Mouse (Mus musculus): ENCODE data around the gene Itprid1.

Gene Itprid1

DNA sequence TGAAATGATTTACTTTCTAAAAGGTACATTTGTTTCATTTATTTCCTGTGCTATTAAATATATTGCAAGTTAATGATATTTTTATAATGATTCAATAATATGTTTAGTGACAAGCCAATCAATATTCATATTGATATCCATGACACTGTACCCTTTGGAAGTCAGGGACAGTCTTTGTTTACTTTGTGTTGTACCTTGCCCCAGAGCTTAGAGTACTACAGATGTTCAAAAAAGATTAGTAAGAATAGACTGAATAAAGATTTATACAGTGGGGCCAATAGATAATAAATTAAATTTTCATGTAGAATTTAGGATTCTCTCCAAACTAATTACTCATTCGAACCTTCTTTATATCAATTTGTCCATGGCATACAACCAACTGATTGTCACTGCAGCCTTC is 50.9 kb downstream of the Itprid1 start:
- DNase-seq (ENCODE audit: low spot score), result no peak

- no peak for DNase-seq (ENCODE audit: low spot score)
Measured at GRCm38 (mm10) chr6:55901568-55902328, 65.1 kb downstream of the Itprid1 start.

- DNase-seq (ENCODE audit: low spot score), result no peak
Measured at GRCm38 (mm10) chr6:55902329-55902605, 65.6 kb downstream of the Itprid1 start.

GRCm38 (mm10) chr6:55919206-55919605 is 82.5 kb downstream of the Itprid1 start:
- DNase-seq (ENCODE audit: low spot score), result no peak

DNA sequence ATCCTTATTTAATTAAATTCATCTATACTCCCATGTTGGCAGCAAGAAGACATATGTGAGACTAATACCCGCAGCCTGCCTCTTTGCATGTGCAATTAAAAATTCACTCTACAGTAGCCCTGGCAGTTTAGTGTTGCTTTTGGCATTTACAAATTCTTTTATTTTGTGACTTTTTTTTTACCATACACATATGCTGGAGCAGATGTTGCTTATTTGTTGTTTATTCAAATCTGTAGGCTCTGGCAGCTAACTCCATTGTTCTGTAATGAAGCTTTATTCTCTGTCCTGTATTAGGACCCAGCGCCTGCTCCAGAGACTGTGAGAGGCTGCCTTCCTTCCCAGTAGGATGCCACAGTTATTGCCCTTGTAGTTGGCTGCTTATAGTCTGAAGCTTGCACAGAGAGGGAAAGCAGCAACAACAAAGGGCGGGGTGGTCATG is 83.6 kb downstream of the Itprid1 start:
- DNase-seq (ENCODE audit: low spot score), result no peak

GRCm38 (mm10) chr6:55920866-55921630 is 84.4 kb downstream of the Itprid1 start:
- DNase-seq (ENCODE audit: low spot score), result no peak

DNA sequence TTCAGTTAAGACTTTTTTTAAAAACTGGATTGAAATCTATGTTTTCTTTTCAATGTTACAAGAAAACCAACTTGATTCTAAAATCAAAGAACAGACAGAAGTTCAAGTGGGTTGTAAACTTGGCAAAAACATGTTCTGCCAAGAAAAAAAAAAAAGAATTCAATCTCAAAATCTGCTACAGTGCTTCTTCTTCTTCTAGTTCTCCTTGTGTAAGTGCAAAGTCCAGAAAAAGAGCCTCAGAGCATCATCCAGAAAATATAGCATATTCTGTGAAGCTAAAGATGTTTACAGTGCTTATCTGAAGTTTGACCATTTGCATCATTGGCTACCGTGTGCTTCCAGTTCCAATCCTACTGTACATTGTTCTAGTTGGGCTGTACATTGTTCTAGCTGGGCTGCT is 108.0 kb downstream of the Itprid1 start:
- DNase-seq (ENCODE audit: low spot score), result no peak

GRCm38 (mm10) chr6:55950345-55951110 is 113.8 kb downstream of the Itprid1 start:
- peak; percentile 17 for DNase-seq (ENCODE audit: low spot score)

GRCm38 (mm10) chr6:55972998-55973397 is 136.3 kb downstream of the Itprid1 start:
- DNase-seq (ENCODE audit: low spot score), result no peak

DNA sequence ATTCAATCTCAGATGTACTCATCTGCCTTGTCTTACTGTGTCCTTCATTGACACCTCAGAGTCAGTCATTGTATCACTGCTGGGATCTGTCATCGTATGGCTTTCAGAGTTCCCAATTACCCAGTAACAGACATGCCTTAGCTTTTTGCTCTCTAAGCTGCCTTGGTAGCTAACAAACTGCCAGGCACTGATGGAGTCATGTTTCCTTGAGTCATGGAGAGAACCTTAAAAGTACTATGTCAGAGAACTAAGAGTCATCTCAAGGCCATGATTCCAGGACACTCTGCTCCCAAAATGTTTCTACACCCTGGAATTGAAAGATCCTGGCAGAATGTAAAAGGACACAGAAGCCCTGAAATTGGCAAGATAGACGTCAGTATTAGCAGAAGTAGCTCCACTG is 143.1 kb downstream of the Itprid1 start:
- DNase-seq (ENCODE audit: low spot score), result no peak

GRCm38 (mm10) chr6:56008711-56009110 is 172.0 kb downstream of the Itprid1 start:
- DNase-seq (ENCODE audit: low spot score), result no peak

DNA sequence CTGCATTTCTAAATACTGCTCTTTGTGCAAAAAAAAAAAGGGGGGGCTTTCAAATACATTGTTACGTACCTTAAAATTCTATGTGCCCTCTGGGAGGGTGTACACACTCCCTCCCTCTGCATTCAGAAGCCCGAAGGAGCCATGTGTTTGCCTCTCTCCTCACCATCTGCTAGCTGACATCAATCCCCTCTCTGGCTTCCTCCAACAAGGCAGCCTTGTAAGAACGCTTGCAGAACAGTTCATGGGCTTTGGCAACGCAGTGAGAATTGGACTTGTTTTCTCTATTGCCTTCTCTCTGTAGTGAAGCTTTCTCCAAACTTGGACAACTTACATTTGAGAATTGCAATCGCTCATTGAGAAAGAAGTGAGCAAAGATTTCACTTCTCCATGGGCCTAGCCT is 175.7 kb downstream of the Itprid1 start:
- DNase-seq (ENCODE audit: low spot score), result no peak

GRCm38 (mm10) chr6:56017291-56017994 is 180.7 kb downstream of the Itprid1 start, which contains the start of gene Ppp1r17:
TSS of gene Ppp1r17 (plus strand) at chr6:56017497.
- no peak for DNase-seq (ENCODE audit: low spot score)

DNA sequence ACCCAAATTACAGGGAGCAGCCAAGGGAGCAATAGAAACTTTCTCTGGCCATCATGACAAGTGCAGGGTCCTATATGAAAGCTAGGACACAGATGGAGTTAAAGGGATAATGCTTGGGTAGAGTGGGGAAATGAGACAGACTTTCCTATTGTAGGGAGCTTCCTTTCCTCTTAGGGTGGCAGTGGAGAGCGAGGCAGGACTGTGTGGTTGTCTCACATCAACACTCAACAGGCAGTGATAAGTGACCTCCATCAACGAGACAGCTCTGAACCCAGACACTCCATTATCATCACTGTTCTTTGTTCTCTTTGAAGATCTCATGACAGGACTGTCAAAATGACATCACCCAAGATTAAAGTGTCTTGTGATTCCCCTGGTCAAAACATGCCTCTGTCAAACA is 182.9 kb downstream of the Itprid1 start:
- no peak for DNase-seq (ENCODE audit: low spot score)

- no peak for DNase-seq (ENCODE audit: low spot score)
Measured at GRCm38 (mm10) chr6:56025533-56025932, 188.8 kb downstream of the Itprid1 start.

DNA sequence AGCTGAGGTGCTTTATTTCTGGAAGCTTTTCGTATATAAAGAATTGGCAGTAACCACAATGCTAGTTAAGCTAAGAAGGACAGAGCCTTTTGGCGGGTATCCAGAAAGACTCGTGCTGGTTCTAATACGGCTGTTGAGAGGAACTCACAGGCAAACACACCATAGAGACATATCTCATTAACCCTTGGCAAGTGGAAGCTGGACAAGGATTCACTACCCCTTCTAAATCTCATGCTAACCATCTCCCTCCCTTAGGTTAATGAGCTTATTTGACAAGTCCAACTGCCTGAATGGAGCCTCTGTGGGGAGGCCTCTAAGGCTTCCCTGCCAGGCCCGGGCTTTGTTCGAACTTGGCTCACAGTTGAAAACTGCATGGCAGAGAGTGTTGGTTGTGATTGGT is 190.6 kb downstream of the Itprid1 start:
- no peak for DNase-seq (ENCODE audit: low spot score)

DNA sequence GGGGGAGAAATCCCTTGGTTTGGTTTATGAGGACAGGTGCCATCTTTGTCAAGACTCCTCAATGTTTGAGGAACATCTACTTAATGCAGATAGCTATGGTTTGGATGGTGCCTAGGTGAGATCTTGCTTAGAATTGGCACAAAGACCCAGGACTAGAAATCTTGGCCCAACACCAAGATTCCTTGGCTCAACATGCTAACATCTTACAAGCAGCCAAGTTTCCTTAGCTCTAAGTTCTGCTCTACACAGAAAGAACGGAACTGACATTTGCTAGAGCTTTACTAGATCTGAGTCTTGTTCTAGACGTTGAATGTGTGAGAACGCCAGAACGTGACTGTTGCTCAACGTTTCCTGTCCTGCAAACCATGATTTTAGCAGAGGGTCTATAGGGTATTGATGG is 191.3 kb downstream of the Itprid1 start:
- no peak for DNase-seq (ENCODE audit: low spot score)

Measured in ovary, postnatal 36 days (tissue).